Mouse (Mus musculus) G1E (cell line): Measurements from ENCODE around the gene Wbp1.

Experiments
- CTCF ChIP-seq: IDR thresholded peaks from 2 replicates; pipeline ENCODE4 v1.5.1; 2012; ENCODE audit warnings: low read depth, low read length, inconsistent platforms, mixed read lengths
- GATA1 ChIP-seq: IDR thresholded peaks from 2 replicates; pipeline ENCODE4 v1.6.1; 2012; ENCODE audit warnings: borderline replicate concordance, low read length, inconsistent platforms, mixed read lengths

- TF ChIP-seq CTCF, result no peak
- TF ChIP-seq GATA1, result no peak
Measured at GRCm38 (mm10) chr6:83104158-83104557, 17.2 kb downstream of the Wbp1 start.
